Mouse (Mus musculus): Measurements from ENCODE around the gene Cdiptos.

Gene Cdiptos

DNA sequence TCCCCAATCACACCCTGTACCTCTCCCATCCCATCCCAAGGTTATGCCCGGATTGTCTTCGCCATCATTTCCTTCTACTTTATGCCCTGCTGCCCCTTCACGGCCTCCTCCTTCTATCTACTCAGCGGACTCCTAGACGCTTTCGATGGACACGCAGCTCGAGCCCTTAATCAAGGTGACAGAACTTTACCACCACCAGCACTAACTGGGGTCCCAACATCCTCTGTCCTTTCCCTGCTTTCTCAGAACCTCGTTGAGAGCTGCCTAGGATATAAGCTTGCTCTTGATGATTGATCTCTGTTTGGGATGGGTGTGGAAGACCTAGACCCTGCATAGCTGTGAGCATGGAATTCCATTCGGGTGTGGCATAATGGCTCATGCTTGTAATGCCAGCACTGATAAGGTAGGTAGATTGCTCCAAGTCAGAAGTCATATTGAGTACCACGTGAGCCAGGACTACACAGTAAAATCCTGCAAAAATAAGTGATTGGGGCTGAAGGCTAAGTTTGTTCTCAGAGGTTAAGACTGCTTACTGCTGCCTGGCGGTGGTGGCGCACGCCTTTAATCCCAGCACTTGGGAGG, 1.1 kb upstream of the Cdiptos start:
- no peak for DNase-seq (ENCODE audit: low spot score in 2 of 2)

DNA sequence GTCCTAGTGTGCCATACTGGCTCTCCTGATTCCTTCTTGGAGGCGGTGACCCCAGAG, 177 bp downstream of the Cdiptos start, which contains the start of gene Cdipt:
Cdipt (plus strand) TSS at position 22 of the 57 bp plus-strand sequence.
- DNase-seq (ENCODE audit: low spot score in 2 of 2): no peak

DNA sequence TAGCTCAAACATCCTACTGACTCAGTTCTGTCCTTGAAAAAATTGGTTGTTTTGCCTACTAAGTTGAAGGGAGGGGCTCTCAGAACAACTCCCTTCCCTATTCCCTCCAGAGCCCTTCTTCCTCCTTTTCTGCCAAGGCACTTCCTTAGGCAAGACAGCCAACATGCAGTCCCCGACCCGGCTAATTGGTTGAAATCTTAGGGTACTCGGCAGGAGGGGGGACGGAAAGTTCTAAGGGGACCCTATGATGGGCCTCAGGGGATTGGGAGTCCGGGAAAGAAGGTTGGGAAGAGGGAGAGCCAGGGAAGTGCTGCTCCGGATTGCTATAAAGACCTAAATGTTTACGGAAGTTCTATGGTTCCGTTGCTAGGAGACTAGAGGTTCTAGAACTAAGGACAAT, 405 bp downstream of the Cdiptos start:
- DNase-seq (ENCODE audit: low spot score in 2 of 2): peak in 1 of 2 experiments; percentile 15

DNA sequence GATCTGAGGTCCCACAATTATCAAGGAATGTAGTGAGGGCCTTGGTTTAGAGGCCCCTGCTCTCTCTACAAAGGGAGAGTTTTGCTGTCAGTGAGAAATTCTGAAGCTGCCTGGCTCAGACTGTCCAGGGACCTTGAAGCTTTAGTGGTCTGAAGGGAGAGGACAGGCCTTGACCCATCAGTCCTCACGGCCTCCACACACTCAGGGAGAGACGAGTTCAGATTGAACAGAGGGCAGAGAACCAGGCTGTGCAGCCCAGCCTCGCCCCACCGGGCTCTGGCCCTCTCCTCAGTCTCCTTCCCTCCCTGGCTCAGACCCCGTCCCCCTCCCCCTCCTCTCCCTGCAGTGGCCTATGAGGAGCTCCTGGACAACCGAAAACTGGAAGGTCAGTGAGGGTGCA, 8.5 kb downstream of the Cdiptos start:
- DNase-seq (ENCODE audit: low spot score in 2 of 2): no peak

DNA sequence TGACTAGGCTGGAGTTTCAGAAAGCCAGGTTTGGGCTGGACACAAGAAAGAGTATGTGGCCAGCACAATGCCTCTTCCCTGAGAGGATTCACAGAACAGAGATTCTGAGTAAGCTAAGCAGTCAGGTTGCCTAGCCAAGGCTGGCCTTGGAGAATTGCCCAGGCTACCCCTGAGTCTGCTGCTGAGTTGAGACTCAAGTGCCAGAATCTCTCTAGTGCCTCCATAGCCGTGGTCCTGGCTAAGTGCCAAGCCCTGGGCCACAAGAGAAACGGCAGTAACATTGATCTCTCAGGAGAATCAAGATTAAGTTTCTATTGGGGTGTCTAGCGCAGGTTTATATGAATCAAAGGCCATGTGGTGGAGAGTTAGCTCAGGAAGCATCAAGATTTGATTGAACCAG, 10.3 kb downstream of the Cdiptos start:
- DNase-seq (ENCODE audit: low spot score in 2 of 2): no peak

DNA sequence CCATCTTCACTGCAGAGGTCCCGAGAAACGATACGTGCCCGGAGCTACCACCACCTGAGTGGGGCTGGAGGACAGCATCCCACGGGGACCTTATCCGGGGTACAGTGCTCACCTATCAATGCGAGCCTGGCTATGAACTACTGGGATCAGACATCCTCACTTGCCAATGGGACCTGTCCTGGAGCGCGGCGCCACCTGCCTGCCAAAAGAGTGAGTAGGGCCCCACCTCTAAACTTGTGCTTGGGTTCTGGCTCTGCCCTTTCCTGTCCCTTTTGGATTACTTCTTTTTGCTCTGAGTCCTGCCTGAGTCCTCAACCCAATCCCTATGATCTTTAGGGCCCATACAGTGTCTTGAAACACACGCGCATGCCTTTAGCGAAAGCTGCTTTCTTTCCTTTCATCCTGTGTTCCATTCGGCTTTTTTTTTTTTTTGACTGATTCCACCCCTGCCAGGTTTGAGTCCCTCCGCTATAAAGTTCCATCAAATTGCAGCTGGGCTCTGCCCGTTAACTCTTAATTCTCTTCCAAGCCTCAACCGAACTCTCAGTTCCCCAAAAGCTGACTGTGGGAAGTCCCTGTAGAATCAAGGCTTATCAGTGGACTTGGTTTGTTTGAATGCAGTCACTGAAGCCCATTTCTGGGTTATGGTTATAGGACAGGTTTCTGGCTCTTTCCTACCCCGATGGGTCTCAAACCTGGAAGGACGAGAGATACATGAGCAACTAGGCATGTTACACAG, 12.2 kb downstream of the Cdiptos start:
- peak; percentile 13 to 25 for DNase-seq (ENCODE audit: low spot score in 2 of 2)

DNA sequence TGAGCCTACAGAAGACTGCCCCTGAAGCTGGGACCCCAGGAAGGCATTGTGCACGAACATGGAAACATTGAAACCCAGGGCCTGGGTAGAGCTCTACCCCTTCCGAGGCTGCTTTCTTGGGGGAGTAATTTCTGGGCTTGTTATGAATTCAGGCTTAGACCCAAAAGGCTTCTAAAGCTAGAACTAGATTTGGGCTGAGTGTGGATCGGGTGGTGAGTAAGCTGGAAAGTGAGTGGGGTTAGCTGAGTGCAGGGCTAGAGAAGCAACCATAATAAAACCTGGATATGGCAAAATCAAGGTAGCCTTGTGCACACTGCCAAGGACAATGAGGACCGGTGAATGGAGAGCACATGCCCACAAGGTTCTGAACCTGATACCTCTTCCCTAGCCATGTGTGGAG, 13.9 kb downstream of the Cdiptos start:
- no peak for DNase-seq (ENCODE audit: low spot score in 2 of 2)

DNA sequence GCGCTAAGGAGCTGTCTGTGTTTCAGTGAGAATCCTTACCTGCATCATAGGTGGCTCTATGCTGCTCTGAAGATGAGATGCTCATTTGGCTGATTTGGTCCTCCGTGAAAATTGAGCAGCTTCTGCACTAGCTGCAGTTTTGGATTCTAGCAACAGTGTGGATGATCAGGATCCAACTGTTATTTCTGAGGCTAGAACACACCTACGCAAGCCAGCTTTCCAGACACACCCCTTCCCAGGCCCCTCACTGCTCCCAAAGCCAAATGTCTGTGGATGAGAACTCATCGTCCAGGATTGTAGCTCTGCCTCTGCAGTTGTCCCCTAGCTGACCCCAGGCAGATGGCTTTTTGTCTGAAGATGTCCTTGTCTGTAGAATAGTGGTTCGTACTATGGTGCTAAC, 14.8 kb downstream of the Cdiptos start:
- DNase-seq (ENCODE audit: low spot score in 2 of 2): no peak

DNA sequence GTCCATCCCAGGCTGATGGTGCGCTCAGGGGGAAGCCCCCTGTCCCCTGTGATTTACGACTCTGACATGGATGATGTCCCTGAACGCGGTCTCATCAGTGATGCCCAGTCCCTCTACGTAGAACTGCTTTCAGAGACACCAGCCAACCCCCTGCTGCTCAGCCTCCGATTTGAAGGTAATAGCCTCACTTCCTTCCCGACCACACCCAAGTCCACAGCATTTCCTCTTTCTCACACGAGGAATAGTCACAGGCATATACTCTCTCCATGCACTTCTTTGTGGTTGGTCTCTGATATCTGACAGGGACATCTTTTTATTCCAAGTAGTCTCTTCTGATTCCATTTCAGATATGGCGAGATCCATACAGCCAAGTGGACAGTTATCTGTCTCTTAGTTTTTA, 16.1 kb downstream of the Cdiptos start:
- DNase-seq (ENCODE audit: low spot score in 2 of 2): no peak

DNA sequence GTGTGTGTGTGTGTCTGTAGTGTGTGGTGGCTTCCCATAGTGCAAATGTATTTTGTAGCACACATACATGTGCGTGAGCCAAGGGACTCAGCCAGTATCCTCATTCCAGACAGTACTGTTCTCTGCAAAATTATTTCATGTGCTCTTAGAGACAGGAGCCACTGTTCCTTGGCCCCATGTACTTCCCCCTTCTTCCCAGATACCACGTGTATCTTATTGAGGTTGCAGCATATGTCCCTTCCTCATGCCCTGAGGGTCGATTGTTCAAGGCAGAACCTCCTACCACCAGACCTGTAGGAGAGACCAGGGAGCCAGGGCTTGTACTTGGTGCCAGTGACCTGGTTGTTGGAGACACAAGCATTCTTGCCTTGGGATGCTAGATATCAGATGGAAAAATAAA, 20.8 kb downstream of the Cdiptos start:
- DNase-seq (ENCODE audit: low spot score in 2 of 2): no peak

DNA sequence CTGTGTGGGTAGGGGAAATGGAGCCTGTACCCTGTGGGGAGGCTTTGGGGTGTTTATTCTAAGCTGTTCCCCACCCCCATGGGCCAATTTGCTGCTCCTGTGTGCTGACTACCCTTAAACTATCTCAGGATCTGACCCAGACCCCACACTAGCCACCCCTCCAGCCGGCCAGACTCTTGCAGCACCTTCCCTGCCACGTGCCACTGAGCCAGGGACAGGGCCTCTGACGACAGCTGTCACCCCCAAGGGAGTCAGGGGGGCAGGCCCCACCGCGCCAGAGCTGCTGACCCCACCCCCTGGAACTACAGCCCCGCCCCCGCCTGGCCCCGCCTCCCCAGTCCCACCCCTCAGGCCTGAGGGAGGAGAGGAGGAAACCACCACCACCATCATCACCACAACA, 23.3 kb downstream of the Cdiptos start:
- DNase-seq (ENCODE audit: low spot score in 2 of 2): no peak

DNA sequence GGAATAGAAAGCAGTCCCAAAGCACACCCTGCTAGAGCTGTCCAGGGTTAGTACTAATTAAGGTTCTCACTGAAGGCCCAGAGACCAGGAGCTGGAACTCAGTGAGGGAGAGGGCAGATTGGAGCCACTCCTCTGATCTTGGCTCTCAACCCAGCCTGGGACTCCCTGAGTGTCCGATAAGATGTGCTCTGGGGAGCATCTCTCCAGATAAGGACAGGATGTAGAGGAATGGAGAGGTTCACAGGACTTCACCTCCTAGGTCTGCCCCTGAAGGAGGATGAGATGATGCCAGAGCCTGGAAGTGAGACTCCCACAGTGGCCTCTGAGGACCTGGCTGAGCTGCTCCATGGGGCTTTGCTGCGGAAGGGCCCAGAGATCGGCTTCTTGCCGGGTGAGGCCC, 24.2 kb downstream of the Cdiptos start:
- no peak for DNase-seq (ENCODE audit: low spot score in 2 of 2)

DNA sequence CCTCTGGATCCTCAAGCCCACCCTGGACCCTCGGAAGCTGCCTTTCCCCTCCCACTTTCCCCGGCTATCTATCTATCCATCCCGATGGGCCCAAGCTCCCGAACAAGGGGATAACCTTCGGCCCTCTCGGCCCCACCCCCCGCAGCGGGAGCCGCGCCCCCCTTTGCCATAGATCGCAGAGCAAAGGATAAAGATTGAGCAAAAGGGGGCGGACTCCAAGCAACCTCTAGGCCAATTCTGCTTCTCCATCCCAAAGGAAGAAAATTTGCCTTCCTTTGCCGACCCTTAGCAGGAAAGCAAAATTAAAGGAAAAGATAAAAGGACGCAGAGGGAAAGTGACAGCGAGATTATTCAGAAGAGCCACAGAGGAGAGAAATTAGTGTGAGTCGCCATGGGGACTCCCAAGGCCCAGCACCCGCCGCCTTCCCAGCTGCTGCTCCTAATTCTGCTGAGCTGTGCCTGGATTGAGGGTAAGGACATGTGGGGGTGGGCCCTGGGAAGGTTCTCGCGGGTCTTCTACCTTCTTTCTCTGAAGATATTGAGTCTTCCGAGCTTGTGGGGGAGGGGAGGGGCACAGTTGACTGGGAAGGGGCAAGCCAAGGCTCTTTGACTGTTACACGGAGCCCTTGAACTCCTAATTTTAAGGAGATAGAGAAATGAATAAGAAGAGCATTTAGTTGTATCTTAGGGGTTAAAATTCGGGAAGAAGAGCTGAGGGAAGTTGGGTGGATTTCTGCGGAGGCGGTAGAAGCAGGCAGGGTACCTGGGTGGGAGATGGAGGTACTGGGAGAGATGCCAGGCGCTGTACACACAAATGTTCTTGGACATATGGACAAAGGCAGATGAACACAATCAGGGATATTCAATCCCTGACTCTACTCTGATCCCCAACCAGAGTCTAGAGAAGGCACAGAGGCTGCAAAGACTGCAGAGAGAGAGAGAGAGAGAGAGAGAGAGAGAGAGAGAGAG, 25.0 kb downstream of the Cdiptos start:
- no peak for DNase-seq (ENCODE audit: low spot score in 2 of 2)

DNA sequence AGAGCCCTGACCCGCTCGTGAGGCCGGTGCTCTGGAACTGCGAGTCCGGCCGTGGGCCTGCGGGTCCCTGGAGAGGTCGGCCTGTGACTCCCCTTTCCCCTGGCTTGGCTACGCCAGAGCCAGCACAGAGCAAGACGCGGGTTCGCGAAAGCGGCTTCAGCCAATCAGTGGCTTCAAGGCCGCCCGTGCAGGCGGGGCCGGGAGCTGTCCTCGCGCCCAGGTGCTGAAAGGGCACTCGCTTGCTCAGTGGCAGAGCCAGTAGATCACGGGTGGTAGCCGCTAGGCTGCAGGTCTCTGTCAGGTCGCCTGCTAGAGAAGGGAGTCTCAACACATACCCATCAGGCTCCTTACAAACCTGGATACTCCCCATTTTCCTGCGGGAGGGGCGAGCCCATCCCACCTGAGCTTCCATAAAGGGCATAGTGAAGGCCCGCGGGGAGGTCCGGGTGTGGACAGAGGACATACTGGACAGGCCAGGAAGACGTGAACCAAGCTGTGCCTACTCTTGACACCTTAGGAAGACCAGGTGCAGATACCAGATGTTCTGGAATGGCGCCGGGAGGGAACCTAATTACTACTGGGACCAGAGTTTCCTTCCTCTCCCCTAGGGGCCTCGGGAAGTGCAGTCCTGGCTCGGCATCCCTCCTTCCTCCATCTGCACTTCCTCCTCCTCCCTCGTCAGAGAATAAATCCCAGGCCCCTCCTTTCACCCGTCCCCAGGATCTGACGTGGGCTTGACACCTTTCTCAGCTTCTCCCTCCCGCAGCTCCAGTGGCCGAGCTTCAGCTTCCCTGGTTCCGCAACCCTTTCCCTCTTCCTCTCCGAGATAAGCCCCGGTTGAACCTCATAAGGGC, 25.9 kb downstream of the Cdiptos start, which contains the start of gene Sez6l2:
Sez6l2 (plus strand) TSS at position 771 of the 854 bp plus-strand sequence.
- DNase-seq (ENCODE audit: low spot score in 2 of 2): peak; percentile 60 to 88

DNA sequence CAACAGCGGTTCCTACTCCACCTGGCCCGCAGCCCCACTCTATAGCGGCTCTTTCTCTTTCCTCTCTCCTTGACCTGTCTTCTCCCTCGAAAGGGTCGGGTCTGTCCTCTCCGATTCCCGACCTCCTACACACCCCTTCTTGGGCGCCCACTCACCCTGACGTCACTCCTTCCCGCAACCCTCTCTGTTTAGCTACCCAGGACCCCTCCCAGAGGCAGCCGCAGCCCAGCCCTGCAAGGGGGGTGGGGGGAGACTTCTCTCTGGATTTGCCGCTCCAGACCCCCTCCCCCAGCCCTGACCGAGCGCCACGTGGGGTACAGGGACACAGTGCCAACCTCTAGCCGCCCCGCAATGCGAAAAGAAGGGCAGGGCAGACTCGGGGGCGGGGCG, 26.5 kb downstream of the Cdiptos start, which contains the start of gene Asphd1:
Asphd1 (minus strand) TSS at position 180 of the 390 bp plus-strand sequence.
- no peak for DNase-seq (ENCODE audit: low spot score in 2 of 2)

DNA sequence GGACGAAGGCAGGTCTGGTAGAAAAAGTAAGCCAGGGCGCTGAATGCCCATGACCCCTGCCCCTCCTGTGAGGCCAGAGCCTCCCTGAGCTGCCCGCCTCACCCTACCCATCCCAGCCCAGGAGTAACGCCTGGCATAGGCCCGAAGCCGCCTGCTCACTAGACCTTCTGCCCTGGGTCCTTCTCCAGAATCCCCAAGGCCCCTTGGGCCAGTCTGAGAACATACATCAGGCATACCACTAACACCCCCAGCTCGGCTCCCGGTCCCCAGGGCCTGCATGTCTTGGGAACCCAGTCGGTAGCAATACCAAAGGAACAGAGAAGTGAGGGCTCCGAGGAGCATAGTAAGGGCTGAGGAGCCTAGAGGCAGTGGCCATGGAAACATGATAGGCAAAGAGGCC, 27.3 kb downstream of the Cdiptos start:
- no peak for DNase-seq (ENCODE audit: low spot score in 2 of 2)

DNA sequence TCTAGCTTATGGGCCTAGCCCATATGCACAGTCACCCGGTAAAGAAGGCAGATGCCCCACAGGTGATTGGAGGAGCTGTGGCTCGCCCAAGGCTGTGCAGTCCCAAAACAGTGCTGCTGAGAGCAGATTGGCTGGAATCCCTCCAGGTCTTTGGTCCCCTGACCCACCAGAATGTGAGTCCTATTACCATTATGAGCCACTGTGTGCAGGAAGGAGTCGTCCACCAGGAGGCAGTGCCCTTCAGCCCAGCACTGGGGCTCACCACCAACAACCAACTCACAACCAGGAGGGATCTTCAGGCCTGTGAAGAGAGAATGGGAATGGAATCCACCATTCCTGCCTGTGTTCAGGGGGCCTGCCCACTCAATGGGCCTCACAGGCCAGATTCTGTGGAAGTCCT, 29.4 kb downstream of the Cdiptos start:
- no peak for DNase-seq (ENCODE audit: low spot score in 2 of 2)

DNA sequence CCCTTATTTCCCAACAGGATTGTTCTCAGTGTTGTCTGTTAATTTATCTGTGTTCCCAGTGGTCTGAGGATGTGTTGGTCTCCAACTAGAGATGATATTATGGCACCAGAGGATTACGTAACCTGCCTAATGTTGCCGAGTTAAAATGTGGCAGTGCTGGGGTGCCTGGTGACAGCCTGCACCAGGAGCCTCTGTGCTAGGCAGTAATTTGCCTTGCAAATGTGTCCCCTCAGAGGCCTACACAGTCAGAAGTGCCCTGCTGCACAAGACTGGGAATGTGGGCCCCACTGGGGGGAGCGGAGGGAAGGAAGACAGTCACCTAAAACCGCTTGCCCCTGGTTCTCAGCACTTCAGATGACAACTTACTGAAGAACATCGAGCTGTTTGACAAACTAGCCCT, 34.1 kb downstream of the Cdiptos start:
- no peak for DNase-seq (ENCODE audit: low spot score in 2 of 2)

DNA sequence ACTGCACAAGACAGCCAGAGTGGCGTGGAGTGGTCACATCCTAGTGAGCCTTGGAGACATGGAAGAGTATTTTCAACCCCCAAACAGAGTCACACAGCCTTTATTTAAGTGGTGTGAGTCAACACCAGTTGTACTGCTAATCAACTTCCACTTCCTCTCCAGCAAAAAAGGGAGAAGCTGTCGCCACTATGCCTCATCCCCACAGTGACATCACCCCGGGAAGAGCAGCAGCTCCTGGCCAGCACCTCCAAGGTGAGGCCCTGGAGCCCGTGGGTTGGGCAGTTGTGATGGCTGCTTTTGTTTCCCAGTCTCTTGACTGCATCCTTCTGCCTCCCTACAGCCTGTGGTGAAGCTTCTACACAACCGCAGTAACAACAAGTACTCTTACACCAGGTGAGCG, 34.7 kb downstream of the Cdiptos start:
- no peak for DNase-seq (ENCODE audit: low spot score in 2 of 2)

DNA sequence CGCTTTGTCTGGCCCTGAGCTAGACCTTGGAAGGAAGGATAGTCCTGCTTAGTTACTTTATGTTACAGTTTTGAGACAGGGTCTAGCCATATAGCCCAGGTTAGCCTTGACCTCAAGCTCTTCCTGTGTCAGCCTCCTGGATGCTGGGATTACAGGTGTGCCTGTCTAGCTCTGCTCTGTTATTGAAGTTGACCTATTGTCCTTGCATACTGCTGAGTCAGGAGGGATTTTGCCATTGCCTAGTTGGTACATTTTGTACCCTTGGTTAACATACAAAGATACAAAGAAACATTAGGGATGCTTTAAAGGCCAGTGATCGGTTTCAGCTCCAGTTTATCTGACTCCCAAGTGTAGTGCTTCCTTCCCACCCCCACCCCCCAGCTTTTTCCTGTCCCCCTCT, 43.2 kb downstream of the Cdiptos start:
- no peak for DNase-seq (ENCODE audit: low spot score in 2 of 2)

DNA sequence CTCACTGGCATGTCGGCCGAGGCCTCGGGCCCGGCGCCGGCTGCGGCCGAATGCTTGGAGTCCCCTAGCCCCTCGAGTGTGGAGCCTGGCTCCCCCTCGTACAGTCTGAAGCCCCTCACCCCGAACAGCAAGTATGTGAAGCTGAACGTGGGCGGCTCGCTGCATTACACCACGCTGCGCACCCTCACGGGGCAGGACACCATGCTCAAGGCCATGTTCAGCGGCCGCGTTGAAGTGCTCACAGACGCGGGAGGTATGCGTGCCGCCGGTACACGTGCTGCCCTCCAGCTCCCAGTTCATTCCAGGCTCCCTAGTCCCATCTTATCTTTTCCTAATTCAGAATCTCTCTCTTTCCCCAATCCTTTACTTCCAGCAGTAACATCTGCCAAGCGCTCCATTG, 46.9 kb downstream of the Cdiptos start:
- no peak for DNase-seq (ENCODE audit: low spot score in 2 of 2)

DNA sequence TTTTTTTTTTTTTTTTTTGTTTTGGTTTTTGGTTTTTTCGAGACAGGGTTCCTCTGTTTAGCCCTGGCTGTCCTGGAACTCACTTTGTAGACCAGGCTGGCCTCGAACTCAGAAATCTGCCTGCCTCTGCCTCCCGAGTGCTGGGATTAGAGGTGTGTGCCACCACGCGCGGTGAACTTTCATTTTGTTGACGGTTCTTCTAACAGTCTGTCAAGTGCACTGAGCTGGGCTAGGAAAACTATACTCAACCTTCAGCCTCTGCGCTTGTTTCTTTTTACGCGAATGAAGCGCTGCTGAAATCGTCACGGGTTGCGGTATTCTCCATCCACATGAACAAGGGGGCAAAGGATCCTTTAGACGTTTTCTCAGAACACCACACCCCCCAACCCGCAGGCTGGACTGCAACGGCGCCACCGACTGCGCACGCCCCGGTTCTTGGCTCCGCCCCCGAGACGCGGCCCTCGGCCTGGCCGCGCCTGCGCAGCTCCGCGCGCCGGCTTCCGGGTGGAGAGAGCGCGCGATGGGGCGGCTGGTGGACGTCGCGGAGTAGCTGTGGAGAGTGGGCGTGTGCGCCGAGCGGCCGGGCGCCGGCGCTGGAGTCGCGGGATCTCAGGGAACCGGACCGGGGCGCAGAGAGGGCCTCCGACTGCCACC, 47.4 kb downstream of the Cdiptos start, which contains the start of gene Kctd13:
Kctd13 (plus strand) TSS at position 496 of the 654 bp plus-strand sequence.
- peak; percentile 90 for DNase-seq (ENCODE audit: low spot score in 2 of 2)

Data from urinary bladder, adult 18-20 months (tissue).